Mouse (Mus musculus): ENCODE results near the gene Utp20.

DNA sequence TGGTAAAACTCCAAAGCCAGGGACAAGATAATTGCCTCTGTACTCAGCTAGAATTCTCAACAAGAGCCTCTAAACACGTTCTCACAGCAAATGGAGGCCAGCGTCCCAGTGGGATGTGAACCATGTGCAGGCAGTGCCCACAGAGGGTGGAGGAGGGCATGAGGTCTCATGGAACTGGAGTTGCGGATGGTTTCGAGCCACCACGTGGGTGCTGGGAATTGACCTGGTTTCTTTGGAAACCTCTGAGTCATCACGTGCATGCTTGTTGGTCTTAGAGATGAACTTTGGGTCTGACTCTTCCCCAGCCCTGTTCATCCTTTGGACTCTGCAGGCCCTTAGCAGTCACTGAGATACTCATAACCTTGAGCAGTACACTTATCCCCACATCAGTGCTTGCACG, 26.7 kb upstream of the Utp20 start:
- TF ChIP-seq CTCF (IDR thresholded peaks at IDR 0.05; ENCODE audit: low read depth) (no peak), EP300 (IDR thresholded peaks at IDR 0.05; ENCODE audit: low read depth) (no peak)
